Mouse (Mus musculus) urinary bladder, postnatal 36 days (tissue): ENCODE measurements around the gene Gpx8.
"Not testable (repeated sequence)": the region's sequence is repeated elsewhere in the genome, so short reads cannot be mapped to it uniquely, and the experiment has no call there.

Experiments
- DNase-seq, 2 experiments: peaks; one replicate each; pipeline ENCODE4 v3.0.0; 2022; ENCODE audit warnings: low spot score in 2 of 2, mixed read lengths in 1 of 2

The Gpx8 gene

GRCm38 (mm10) chr13:113023274-113024143 is 22.7 kb downstream of the Gpx8 start:
- no peak for DNase-seq

GRCm38 (mm10) chr13:113022467-113022866 is 23.7 kb downstream of the Gpx8 start:
- no peak for DNase-seq

DNA sequence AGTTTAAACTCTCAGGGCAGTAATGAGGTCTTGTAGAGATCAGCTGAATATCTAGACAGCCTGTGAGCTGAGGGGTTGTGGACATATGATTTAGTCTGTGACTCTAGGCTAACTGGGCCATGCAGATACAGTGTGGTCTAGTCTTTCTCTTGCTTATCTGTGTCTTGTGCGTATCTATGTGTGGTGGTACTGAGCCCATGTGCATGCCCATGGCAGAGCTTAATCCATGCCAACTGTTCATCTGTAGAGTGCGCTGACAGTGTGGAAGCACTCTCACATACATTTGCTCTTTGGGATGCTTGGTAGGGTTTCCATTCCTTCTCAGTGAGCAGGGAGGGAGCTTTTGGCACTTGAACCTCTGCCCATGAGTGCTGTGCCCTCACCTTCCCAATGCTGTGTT is 24.7 kb downstream of the Gpx8 start:
- no peak for DNase-seq

DNA sequence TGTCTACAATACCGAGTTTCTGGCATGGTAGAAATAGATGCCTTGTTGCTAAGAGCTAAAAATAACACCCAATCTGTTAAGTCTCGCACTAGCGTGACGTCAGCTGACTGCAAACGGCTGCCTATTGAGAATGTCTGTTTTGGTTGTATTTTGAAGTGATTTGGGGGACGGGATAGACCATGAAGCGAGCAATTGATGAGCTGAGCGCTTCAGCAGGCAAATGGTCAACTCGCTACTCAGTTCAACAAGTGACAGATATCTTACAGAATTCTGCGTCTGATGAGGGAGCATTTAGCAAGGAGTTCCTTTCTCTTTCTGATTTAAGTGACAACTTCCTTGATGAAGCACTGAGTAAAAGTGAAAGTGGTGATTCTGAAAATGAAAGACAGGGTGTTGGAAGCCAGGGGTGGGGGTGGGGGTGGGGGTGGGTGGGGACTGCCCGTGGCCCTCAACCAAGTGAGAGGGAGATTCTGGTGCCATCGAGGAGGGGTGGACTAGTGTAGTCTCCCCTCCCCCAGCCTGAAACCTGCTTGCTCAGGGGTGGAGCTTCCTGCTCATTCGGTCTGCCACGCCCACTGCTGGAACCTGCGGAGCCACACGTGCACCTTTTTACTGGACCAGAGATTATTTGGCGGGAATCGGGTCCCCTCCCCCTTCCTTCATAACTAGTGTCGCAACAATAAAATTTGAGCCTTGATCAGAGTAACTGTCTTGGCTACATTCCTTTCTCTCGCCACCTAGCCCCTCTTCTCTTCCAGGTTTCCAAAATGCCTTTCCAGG is 32.8 kb downstream of the Gpx8 start:
- not testable (repeated sequence) for DNase-seq

- no peak for DNase-seq
Measured at GRCm38 (mm10) chr13:113012683-113013082, 33.5 kb downstream of the Gpx8 start.

GRCm38 (mm10) chr13:113000576-113001318 is 45.5 kb downstream of the Gpx8 start:
- DNase-seq, result peak; percentile 53 to 71

DNA sequence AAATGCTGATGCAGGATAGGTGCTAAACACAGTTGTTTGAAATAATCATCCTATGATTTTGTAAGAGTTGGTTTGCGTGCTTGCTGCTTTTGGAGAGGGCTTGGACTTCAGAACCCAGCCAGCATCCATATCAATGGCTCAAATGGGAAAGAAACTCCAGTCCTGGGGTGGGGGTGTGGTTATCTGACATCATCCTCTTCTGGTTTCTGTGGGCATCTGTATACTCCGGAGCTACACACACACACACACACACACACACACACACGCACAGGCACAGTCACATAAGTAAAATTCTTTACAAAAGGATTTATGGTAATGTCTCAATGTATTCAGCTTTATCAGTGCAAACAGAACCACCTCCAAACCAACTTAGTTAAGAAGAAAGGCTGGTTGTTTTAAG is 46.1 kb downstream of the Gpx8 start:
- DNase-seq, result no peak

- DNase-seq, result peak in 1 of 2 experiments; percentile 46
Measured at GRCm38 (mm10) chr13:112998427-112999201, 47.6 kb downstream of the Gpx8 start.

DNA sequence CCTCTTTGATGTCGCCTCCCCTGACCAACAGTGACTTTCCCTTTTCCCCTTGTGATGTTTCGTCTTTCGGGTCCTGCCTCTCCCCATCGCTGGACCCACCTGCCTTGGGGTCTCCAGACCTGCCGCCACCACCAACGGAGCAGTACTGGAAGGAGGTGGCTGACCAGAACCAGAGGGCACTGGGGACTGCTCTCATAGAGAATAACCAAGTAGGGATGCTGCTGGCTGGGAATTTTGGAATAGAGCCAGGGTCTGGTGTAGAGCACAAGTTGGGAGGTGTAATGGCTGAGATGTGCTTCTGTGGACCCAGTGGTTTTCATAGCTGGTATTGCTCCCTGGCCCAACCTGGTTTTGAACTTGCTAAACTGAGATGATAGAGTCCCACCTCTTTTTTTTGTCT is 48.8 kb downstream of the Gpx8 start:
- no peak for DNase-seq

- no peak for DNase-seq
Measured at GRCm38 (mm10) chr13:112996407-112996806, 49.8 kb downstream of the Gpx8 start.

- DNase-seq, result peak; percentile 52 to 65
Measured at GRCm38 (mm10) chr13:112994191-112994590, 52.0 kb downstream of the Gpx8 start.

DNA sequence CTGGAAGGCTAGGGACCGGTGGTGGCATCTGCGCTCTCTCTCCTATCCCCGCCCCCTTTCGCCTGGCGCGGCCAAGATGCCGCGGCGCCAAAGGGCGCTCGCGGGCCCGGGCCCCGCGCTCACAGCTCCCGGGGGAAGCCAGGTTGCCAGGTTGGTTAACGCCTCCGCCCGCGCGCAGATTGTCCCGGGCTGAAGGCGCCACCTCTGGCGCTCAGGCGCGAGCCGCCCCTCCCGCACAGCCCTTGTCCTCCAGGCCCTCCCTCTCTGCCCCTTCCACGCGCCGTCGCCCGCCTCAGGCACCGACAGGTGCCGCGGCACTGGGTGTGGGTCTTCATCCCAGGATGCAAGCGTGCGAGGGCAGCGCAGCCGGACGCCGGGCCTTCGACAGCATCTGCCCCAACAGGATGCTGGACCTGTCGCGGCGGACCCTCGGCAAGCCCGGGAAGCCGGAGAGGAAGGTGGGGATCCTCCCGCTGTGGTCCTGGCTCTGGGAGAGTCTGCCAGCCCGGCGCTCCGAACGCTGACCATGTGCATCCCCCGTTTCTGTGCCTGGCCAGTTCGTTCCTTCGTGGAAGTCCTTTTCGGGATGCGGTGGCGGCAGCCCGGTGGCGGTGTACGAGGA is 52.6 kb downstream of the Gpx8 start, which contains the start of gene Mcidas:
Gene Mcidas (plus strand): TSS at position 315 of the 622 bp plus-strand sequence.
- no peak for DNase-seq
